Mouse (Mus musculus) inflammation-experienced regulatory T-cells, adult 16 weeks (primary cell): ENCODE results near the gene Cul1. TPM values are rescaled to one million over a fixed set of nuclear protein-coding genes. Genes with fewer than 3 reads are reported as not detected.

Experiments
- polyA plus RNA-seq: library from polyadenylated mRNA; unstranded; fragments of 100-300 nt; shearing (Covaris generic); gene quantifications from one replicate; pipeline ENCODE4 v1.2.1, GENCODE M21; 2017

The Cul1 gene
- polyA plus RNA-seq: 97.1 TPM

GRCm38 (mm10) chr6:47453098-47453497, at the start of gene Cul1:
TSS of gene Cul1 (plus strand) at chr6:47453398.

Other genes starting within 250 kb of the Cul1 start
- gene Ezh2, start 141.9 kb downstream of the Cul1 start, polyA plus RNA-seq: 36.9 TPM